Mouse (Mus musculus): ENCODE data around the gene 4921539E11Rik. TPM values are rescaled to one million over a fixed set of nuclear protein-coding genes. Genes with fewer than 3 reads are reported as not detected.

Gene 4921539E11Rik
- total RNA-seq (2021): not detected
- long read RNA-seq, experiment 1, partial matches to known transcripts: 0 of 1 reads
- long read RNA-seq, experiment 1, other reads (novel, unspliced or antisense): 1 of 1 reads
- long read RNA-seq, experiment 2: 0 reads

DNA sequence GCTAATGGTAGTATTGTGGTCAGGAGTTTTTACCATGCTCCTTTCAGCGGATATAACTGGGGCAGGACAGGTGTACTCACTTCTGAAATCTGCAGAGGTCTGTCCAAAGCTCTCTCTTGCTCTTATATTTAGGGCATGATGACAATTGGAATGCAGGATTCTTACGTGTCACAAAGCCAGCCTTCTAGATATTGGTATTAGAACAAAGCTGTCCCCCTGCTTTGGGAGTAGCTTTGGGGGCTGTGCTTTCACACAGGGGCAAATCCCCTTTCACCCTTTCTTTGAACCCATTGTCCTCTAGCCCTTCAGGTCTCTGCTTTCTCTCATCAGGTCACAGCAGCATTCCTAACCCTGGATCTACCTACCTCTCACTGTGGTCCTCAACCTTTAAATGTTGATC is at the start of gene 4921539E11Rik:
4921539E11Rik (minus strand) TSS at position 101 of the 400 bp plus-strand sequence.
- DNase-seq (ENCODE audit: extremely low spot score in 1 of 2, low spot score in 2 of 2): no peak

DNA sequence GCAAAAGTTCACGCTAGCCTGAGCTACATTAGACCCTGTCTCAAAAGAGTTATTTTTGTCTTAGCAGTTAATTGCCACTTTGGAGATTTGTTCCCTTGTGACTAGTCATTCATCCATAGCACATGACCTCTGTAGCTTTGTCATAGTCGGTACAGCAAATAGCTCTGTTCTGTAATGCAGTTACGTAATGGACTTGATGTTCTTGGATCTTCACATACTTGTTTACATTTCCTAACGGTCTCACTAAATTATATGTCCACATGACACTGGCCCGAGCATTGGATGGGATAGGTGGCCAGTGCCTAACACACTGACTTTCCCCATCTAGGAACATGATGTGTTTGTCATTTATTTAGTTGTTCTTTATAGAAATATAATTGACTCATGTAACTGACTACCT is 44.5 kb upstream of the 4921539E11Rik start:
- no peak for TF ChIP-seq CTCF (IDR thresholded peaks at IDR 0.05)
- no peak overlapping the region for H3K27ac ChIP-seq
- DNase-seq (ENCODE audit: extremely low spot score in 1 of 2, low spot score in 2 of 2): no peak
- H3K4me3 ChIP-seq: no peak overlapping the region
- intact Hi-C loops (cut with DNase I): no loop called here

More for the DNA sequence above, at the start of gene 4921539E11Rik:
- Histone ChIP-seq H3K4me3 (no peak within 1 kb of the TSS), H3K27ac (no peak within 1 kb of the TSS)
- intact Hi-C loops (cut with DNase I): no loop called here
- no peak for TF ChIP-seq CTCF (IDR thresholded peaks at IDR 0.05)

DNA sequence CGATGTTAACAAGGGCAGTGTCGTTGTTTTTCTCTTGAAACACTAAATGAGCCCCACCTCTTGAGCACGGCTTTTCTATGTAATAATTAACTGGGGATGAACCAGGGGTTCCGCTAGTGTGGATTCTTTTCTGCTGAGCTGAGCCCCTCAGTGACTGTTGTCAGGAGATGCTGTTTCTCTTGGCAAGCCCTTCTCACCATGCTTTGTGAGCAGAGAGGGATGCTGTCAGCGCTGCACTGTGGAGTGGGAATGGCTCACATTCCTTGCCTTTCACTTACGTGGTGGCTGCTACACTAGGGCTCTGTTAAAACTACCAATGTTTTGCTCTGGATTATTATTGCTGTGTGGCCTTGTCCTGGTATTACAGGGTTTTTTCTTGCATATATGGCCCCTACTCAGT is 38.7 kb upstream of the 4921539E11Rik start:
- intact Hi-C loops (cut with DNase I): no loop called here
- H3K27ac ChIP-seq: no peak overlapping the region
- no peak for DNase-seq (ENCODE audit: extremely low spot score in 1 of 2, low spot score in 2 of 2)
- no peak overlapping the region for H3K4me3 ChIP-seq
- TF ChIP-seq CTCF (IDR thresholded peaks at IDR 0.05): no peak

DNA sequence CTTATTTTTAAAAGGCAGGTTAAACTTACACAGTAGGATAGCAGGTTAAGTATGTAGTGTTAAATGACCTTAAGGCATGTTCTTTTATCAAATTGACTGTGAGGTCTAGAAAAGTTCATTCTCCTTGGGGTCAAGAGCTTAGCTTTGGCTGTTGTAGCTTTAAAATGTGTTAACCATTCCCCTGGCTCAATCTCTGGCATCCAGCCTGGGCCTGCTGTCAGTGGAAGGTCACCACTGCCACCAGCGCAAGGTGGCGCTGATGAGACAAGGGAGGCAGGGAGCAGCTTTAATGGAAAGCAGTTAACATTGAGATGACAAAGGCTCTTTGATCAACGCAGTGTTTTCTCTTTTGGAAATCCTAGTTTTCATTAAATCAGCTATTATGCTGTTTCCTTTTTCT is 36.3 kb upstream of the 4921539E11Rik start:
- peak in 1 of 2 experiments; percentile 19 for DNase-seq (ENCODE audit: extremely low spot score in 1 of 2, low spot score in 2 of 2)
- intact Hi-C loops (cut with DNase I): no loop called here
- Histone ChIP-seq H3K4me3 (no peak overlapping the region), H3K27ac (no peak overlapping the region)
- TF ChIP-seq CTCF (IDR thresholded peaks at IDR 0.05): peak; percentile 34

DNA sequence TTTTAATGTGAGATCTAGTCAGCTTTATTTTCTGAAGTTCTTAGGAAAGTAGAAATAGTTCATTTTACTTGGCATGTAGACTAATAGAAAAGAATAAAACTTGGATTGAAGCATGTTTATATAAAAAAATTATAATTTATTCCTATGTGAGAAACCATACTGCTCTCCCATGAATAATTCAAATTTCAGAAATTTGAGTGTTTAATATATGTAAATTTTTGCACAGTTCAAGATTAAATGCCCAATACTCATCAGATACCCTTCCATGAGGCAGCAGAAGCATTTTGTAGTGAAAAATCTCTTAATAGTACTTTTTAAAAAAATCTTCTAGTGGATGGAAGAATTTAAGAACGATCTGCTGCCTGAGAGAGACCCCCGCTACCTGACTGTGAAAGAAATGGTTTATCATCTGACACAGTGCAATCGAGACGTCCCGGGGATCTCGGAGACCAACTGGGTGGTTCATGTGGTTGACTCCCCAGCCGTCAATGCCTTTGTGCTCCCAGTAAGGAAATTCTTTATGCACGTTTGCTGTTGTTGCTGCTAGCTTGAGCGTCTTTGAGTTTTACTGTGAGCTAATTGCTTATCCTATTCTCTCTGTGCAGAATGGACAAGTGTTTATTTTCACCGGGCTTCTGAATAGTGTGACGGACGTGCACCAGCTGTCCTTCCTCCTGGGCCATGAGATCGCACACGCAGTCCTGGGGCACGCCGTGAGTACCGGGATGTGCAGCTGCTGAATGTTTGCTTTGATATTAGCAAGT is 34.2 kb upstream of the 4921539E11Rik start:
- TF ChIP-seq CTCF (IDR thresholded peaks at IDR 0.05): no peak
- DNase-seq (ENCODE audit: extremely low spot score in 1 of 2, low spot score in 2 of 2): no peak
- Histone ChIP-seq H3K27ac (no peak overlapping the region), H3K4me3 (no peak overlapping the region)
- intact Hi-C loops (cut with DNase I): no loop called here

DNA sequence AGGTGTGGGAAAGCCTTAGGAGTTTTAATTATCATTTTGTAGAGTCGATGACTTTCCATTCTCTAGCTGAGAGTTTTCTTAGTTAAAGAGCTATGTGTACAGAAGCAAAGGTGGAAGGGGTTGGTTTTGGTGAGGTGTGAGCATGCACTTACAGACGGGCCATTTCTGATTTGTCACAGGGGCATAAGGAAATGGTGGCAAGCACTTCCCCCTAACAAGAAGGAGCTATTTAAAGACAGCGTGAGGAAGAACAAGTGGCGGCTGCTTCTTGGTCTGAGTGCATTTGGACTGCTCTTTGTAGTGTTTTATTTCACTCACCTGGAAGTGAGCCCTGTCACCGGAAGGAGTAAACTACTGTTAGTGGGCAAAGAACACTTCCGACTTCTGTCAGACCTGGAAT is 30.8 kb upstream of the 4921539E11Rik start:
- DNase-seq (ENCODE audit: extremely low spot score in 1 of 2, low spot score in 2 of 2): no peak
- no peak overlapping the region for H3K4me3 ChIP-seq
- intact Hi-C loops (cut with DNase I): no loop called here
- no peak for TF ChIP-seq CTCF (IDR thresholded peaks at IDR 0.05)
- H3K27ac ChIP-seq: 0 out of 2 replicates have a peak overlapping the region, but pooled peaks have one; percentile 8

DNA sequence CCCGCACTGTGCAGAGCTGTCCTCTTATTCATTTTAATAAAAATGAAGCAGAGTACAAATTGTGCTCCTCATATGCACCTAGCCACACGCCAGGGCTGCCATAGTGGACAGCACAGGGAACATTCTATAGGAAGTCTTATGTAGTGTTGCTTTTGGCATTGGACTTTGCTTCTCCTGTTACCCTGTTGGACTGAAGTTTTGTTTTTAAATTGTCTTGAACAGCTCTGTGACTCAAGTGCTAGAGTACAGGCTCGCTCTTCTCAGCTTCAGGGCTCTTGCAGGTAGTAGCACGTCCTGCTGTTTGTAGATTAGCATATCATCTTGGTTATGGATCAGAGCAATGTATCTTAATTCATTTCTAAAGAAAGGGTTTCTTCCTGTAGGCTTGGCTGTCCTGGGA is 25.2 kb upstream of the 4921539E11Rik start:
- intact Hi-C loops (cut with DNase I): no loop called here
- H3K27ac ChIP-seq: no peak overlapping the region

DNA sequence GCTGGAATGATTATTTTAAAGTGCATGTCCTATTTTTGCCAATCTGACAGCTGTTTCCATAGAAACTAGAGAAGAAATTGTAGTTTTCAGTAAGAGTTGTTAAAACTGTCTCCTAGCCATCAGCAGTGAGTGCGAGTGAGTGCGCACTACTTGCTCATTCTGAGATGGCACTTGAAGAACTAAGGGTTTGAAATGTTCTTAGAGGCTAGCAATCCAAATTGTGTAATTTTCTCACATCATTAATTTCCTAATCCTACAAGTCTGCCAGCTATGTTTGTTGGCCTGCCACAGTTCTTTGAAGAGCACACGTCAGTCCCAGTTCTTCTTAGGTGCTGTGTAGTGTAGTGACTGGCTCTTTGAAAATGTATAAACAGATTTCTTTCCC is 23.9 kb upstream of the 4921539E11Rik start:
- DNase-seq (ENCODE audit: extremely low spot score in 1 of 2, low spot score in 2 of 2): no peak
- Histone ChIP-seq H3K4me3 (peak overlapping the region; percentile 86), H3K27ac (peak overlapping the region; percentile 98)
- intact Hi-C loops (cut with DNase I): no loop called here
- TF ChIP-seq CTCF (IDR thresholded peaks at IDR 0.05): no peak

More for the DNA sequence above, 25.2 kb upstream of the 4921539E11Rik start:
- TF ChIP-seq CTCF (IDR thresholded peaks at IDR 0.05): no peak
- DNase-seq (ENCODE audit: extremely low spot score in 1 of 2, low spot score in 2 of 2): no peak
- H3K4me3 ChIP-seq: no peak overlapping the region

DNA sequence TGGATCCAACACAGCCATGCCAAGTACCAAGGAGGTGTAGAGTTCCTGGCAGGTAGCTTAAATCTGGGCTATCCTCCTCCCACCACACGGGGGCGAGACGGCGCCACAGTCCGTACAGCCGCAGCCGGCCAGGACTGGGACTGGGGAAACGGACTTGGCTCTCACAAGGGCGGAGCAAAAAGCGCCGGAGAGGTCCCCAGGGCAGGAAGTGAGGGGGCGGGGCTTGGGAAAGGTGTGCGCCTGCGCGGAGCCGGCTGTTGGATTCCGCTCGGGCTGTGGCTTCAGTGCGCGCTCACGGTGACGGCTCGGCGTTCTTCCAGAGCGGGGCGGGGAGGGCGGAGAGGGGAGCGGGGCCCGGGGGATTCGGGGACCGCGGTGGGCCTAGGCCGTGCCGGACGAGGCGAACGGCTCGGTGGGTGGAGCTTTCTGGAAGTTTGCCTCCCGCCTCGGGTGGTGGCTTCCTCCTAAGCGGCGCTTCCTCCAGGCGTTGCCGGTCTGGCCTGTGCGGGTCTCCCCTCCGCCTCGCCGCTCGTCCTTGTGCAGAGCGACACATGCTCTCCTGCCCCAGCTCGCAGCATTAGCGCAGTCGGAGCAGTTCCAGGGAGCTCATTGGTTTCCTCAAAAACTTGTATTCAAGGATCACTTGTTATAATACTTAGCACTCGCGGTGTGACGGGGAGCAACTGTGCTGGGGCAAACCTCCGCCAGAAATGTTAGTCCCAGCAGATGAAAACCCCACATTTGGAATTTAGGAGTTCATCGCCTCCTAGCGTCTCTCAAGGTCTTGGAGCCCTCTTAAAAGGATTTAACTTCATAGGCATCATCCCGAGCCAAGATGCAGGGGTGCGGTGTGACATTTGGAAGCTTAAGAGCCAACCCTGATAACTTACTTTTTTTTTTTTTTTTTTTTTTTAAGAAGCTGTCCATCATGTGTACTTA is 23.2 kb upstream of the 4921539E11Rik start, which contains the start of gene Oma1:
Oma1 (plus strand) TSS at position 226 of the 939 bp plus-strand sequence.
- intact Hi-C loops (cut with DNase I): loop anchor here (1.0 to 2.0 kb wide), 3 partner anchors 33 to 195 kb away; partner anchors contain the start of gene Slc35d1
- DNase-seq (ENCODE audit: extremely low spot score in 1 of 2, low spot score in 2 of 2): peak; percentile 96
- TF ChIP-seq CTCF (IDR thresholded peaks at IDR 0.05): peak; percentile 77
- Histone ChIP-seq H3K27ac (peak within 1 kb of the TSS; percentile 98), H3K4me3 (peak within 1 kb of the TSS; percentile 86)

DNA sequence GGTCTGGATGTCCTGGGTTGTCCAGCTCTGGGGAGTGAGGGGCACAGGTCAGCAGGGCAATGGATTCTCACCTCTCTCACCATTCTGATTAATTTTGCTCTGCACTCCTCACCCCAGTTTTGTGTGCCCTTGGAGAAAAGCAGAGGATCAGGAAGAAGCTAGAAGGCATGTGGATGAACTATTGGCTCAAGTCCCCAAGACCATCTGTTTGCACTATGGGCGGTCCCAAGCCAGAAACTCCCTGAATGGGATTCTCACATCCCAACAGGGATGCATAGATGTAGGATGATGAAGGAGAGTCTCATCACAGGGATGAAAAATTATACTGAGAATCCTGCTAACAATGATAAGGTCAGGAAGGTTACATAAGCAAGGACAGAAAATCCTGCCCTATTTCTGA is 13.2 kb upstream of the 4921539E11Rik start:
- no peak for DNase-seq (ENCODE audit: extremely low spot score in 1 of 2, low spot score in 2 of 2)
- intact Hi-C loops (cut with DNase I): no loop called here
- Histone ChIP-seq H3K27ac (no peak overlapping the region), H3K4me3 (no peak overlapping the region)
- TF ChIP-seq CTCF (IDR thresholded peaks at IDR 0.05): no peak

DNA sequence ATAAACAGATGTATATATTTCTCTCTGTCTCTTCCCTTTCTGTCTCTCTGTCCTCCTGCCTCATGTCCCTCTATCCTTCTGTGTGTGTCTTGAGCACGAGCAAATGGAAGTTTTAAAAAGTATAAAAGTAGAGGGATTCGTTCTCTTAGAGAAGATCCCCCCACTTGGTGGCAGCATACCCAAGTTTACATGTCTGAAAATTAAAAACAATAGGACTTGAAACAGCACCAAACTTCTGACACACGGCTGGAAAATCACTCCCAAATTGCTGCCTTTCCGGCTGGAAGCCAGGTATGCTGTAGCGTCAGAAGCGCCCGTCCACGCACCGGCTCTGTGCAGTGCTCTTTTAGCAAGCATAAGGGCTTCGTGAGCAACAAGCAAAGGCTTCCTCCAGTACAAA is 8.7 kb upstream of the 4921539E11Rik start:
- DNase-seq (ENCODE audit: extremely low spot score in 1 of 2, low spot score in 2 of 2): peak; percentile 16 to 32
- intact Hi-C loops (cut with DNase I): no loop called here
- Histone ChIP-seq H3K27ac (no peak overlapping the region), H3K4me3 (no peak overlapping the region)
- TF ChIP-seq CTCF (IDR thresholded peaks at IDR 0.05): peak; percentile 43

DNA sequence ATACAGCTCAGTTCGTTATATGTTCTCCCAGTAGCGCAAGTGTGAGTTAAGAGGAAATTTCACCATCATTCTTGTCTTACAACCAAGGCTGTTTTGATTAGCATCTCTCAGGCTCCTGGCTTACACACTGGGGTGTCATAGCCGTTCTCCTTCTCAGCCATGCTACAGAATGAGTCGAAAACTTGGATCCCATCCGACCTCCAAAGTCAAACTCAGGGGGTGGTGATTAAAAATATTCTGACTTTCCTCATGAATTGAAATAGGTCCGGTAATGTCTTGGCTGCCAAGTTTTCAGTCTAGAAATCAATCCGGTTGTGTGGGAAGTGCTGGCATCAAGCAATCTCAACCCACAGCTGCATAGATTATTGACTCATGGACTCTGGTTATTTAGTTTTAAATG is 2.3 kb downstream of the 4921539E11Rik start:
- Histone ChIP-seq H3K4me3 (no peak overlapping the region), H3K27ac (no peak overlapping the region)
- no peak for TF ChIP-seq CTCF (IDR thresholded peaks at IDR 0.05)
- intact Hi-C loops (cut with DNase I): no loop called here
- DNase-seq (ENCODE audit: extremely low spot score in 1 of 2, low spot score in 2 of 2): no peak
